Mouse (Mus musculus) gastrocnemius, postnatal 4 days (tissue): Measurements from ENCODE around the gene Hdac5. TPM values are rescaled to one million over a fixed set of nuclear protein-coding genes. Genes with fewer than 3 reads are reported as not detected.

ENCODE experiments used
- DNase-seq, 2 experiments: peaks; one replicate each; pipeline ENCODE4 v3.0.0; 2021 to 2022; ENCODE audit warnings: low spot score in 2 of 2, mixed read lengths in 2 of 2
- total RNA-seq, 2 experiments: library from RNA; stranded (reverse); gene quantifications; 2 replicates each; pipeline ENCODE4 v1.2.3; 2021

The Hdac5 gene
- total RNA-seq, 2 experiments from 2014 or later: 110 to 112 TPM

DNA sequence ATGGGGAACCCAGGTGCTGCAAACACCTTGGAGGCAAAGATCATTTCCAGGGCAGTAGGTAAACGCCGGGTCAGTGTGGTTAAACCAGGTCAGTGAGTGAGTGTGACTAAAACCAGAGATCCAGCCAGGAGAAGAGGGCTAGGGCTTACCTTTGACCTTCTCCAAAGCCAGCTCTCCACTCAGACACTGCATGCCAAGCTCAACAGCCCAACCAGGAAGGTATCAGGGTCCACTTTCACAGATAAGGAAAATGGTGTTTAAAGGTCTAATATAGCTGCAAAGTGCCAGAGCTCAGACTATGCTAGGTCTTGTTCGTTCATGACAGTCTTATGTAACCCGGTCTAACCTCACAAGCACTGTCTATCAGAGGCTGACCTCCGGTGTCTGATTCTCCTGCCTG lies 11.3 kb upstream of the Hdac5 start:
- DNase-seq: no peak

DNA sequence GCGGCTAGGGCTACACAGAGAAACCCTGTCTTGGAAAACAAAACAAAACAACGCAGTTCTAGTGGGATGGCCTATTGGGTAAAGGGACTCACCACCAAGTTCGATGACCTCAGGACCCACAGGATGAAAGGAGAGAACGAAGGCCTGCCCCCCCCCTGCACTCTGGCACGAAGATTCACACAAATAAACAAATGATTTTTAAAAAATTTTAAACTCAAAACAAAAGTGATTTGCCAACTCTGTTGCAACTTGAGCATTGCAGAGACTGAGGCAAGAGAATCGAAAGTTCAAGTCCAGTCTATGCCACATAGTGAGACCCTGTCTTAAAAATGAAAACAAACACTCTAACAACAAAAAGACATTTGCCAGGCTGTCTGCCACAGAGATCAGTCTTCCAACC lies 10.7 kb upstream of the Hdac5 start:
- no peak for DNase-seq

- no peak for DNase-seq
Observed at GRCm38 (mm10) chr11:102236022-102236421, 6.1 kb upstream of the Hdac5 start.

DNA sequence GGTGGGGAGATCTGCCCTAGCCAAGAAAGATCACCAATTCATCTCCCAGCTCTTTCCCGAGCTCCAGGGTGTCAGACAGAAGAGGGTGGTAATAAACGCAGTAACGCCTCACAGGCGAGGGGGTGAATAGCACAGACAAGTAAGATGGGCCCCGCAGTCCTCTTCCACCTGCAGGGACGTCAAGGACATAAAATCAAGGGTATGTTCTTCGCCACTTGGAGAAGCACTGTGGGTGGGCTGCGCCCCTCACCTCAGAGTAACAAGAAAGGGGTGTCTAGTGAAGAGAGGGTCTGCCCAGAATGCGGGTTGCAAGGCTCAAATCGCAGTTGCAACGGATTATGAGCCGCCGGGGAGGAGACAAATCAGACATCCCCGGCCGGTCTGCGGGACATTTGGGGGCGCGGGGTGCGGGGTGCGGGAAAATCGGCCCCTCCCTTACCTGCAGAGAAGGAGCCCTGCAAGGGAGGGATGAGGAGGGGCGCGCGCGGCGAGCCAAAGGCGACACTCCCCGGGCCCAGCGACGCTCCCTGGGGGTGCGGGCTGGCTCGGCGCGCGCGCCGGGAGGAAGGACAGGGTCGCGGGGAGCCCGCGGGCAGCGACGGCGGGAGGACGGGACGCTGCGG lies 524 bp downstream of the Hdac5 start:
- DNase-seq: peak in 1 of 2 experiments; percentile 25

- no peak for DNase-seq
Observed at GRCm38 (mm10) chr11:102228646-102229268, 1.2 kb downstream of the Hdac5 start.

GRCm38 (mm10) chr11:102228191-102228545 lies 1.8 kb downstream of the Hdac5 start:
- DNase-seq: no peak

DNA sequence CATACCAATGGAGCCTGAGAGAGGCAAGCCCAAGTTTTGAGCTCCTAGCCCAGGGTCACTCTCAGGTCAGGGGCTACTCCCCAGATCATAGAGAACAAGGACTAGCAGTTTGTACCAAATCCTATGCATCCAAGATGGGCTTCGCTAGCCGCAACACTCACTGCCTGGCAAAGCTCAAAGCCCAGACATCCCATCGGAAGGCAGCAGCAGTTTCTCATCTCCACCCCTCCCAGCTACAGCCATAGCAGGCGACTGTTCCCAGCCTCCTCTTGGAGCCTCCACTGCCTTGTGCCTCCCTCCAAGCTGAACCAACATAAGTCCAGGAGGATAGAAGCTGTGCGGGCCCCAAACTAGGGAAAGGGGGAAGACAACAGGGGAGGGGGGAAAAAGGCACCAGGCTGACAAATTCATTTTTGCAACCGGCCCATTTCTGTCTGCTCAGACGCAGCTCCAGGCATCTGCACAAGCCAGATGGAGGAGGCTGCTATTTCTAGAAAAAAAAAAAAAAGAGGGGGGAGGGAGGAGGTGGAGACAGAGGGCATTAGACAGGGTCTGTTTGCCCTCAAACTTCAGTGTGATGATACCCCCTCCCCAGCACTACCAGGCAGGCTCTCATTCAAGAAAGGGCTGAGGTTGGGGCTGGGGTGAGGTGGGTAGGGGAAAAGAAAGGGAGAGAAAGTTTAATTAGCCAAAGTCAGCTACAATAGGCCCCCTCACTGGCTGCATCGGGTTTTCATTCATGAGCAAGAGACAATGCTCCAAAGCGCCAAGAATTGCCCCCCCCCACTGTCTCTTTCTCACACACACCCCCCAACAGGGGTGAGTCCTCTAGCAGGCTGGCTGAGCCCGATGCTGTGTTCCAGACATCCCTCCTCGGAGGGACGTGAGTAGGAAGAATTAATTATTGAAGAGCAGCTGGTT lies 2.4 kb downstream of the Hdac5 start:
- no peak for DNase-seq

DNA sequence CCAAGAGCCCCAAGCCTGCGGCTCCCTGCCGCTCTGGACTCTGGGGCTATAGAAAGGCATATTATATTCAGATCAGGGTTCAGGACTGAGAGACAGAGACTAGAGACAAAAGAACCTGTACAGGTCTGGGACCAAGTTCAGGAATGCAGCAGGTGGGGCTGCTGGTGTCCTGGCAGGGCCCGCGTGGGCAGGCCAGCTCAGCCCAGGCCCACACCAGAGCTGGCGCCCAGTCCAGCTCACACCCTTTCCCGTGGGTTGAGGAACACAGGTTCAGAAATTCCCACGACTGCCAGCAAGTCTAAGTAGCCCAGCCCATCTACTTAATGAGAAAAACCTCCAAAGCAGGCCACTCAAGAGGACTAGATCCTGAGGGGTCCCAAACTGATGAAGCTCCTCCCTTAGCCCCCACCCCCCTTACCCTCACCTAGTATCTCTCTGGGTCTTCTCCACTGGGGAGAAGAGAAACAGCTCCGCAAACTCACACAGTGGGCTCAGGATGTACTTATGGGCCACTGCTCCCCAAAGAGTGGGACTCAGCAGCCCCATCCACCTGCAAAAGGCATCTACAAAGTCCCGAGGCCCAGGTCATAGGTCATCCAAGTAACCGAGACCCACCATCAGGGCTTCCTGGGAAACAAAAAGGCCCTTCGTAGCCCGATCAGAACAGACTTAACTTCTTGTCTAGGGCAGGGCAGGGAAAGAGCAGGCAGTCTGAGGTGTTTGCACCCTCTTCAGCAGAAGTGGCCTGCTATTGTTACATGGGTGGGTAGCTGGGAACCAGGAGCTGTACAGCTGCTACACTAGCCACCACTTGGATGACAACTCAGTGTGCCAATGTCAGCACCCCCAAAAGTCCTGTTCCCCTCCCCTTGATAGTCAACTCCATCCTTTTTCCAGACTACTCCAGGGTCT lies 3.6 kb downstream of the Hdac5 start:
- no peak for DNase-seq

GRCm38 (mm10) chr11:102225221-102225620 lies 4.7 kb downstream of the Hdac5 start:
- no peak for DNase-seq

DNA sequence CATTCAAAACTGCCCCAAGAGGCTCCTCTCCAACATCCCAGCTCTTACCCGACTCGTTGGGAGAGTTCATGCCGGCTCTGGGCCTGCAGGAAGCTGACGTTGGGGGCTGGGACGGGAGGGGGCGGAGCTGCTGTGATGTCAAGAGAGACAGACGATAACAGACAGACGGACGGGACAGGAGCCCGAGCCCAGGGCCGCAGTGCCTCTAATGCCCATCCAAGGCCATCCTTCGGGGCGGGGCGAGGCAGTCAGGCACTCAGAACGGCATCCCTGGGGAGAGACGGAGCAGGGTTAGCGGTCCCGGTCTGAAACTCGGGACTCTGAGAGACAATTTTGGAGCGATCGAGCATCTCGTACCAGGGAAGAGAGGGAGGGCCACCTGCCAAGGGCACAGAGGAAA lies 5.3 kb downstream of the Hdac5 start:
- peak in 1 of 2 experiments; percentile 25 for DNase-seq

DNA sequence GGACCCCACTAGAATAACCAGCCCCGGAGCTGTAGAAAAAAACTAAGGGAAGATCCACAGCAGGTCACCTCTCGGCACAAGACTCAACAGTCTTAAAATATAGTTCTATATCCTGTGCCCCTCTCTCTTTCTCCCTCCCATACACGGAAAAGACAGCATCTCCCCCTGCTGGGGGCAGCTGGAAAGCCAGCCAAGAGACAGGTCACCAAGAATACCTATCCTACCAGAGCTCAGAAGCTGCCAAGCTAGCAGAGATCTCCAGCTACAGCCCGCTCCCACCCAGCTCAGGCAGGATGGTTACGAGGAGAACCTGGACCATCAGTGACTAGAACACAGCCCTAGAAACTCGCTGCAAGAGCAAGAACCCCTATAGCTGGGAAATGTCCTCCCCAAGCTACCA lies 6.8 kb downstream of the Hdac5 start:
- DNase-seq: peak in 1 of 2 experiments; percentile 41

DNA sequence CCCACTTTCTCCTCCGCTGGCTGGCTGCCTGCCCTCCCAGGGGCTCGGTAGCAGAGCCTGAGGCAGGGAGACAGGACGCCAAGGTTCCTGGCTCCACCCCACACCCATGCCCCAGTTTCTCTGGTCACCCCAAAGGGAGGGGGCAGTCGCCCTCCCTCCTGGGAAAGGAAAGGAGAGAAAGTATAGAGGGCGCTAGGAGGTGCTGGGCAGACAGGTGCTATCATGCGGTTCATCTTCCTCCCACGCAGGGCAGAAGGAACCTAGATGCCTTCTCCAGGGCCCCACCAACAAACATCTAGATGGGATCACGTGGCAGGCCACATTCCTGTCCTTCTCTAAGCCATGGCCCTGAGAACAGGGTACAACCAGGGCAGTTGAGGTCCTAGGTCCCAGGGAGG lies 8.0 kb downstream of the Hdac5 start:
- DNase-seq: no peak

DNA sequence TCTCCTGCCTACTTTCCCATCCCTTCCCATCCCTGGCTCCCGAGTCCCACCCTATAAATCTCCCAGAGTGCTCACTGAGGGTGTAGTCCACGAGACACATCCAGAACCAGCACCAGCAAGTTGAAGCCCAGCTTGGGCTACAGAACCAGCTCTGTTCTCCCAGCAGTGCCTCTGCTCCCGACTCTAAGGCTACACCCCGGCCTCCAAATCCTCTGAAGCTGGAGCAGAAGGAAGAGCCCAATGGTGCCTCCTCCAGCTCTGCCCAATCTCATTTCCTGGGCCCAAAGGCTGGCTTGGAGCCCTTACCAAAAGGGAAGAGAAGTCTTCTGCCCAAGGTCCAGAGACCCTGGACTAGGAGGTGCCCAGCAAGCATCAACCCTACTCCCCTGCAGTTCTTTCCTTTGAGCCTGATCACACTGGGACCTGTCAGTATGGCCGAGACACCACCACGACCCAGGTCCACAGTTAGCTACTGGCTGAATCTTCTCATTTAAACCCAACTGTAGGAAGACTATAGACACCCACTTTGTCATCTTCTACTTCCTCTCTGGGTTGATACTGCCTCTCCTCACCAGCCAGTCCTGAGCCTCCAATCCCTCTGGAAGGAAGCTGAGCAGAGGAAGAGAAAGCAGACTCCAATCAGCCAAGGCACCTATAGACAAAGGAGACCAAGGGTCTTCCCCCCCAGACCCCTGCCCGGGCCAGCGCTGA lies 8.6 kb downstream of the Hdac5 start:
- DNase-seq: no peak

DNA sequence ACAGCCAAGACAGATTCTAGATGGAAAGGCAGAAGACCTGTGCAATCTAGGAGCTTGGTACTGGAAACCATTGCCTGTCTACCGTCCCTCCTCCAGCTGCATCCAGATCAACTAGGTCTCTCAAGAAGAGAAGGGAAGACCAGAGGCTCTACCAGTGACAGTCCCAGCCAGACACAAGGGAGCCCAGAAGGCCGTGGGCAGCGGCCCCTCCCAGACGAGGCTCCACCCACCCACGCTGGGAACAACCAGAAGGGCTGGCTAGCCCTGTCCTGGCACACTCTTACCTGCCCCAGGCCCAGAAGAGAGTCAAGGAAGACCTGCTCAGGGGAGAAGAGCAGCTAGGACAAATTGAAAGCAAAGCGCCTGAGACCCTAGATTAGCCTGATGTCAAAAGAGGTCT lies 9.5 kb downstream of the Hdac5 start:
- no peak for DNase-seq

GRCm38 (mm10) chr11:102219994-102220346 lies 10.0 kb downstream of the Hdac5 start:
- peak in 1 of 2 experiments; percentile 63 for DNase-seq

GRCm38 (mm10) chr11:102219247-102219993 lies 10.5 kb downstream of the Hdac5 start:
- no peak for DNase-seq

GRCm38 (mm10) chr11:102218783-102219182 lies 11.2 kb downstream of the Hdac5 start:
- peak; percentile 91 to 94 for DNase-seq

- DNase-seq: no peak
Observed at GRCm38 (mm10) chr11:102217876-102218430, 12.0 kb downstream of the Hdac5 start.

DNA sequence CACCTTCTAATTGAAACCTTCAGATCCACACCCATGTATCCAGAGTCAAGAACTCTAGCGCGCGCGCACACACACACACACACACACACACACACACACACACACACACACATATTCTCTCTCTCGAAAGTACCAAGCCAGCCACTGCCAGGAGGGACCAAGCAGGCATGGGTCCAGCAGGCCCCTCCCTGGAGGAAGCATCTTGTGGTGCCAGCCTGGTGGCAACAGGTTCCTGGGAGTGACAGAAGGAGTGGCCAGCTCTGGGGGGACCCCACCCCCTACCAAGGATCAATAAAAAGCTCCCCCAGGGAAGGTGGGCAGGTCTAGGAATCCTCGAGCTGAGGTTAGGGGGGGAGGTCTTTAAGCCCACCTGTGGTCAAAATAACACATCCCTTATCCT lies 12.6 kb downstream of the Hdac5 start:
- no peak for DNase-seq

GRCm38 (mm10) chr11:102216886-102217240 lies 13.1 kb downstream of the Hdac5 start:
- DNase-seq: no peak
